Comparison of ENCODE assay signal across 22 mouse cellular contexts in genomic region chr2:30850581-30850980, GRCm38 (mm10). TPM values are rescaled to one million over a fixed set of nuclear protein-coding genes. Genes with fewer than 3 reads are reported as not detected.
DNase-seq lines count a peak whose midpoint lies in the region; ATAC-seq lines count a peak whose summit lies in the region.
"Had no signal": no experiment of that assay in that cellular context is flagged by ENCODE, and none has a peak within 500 bp of the region (broad histone marks: within the 10 kb centered on the region; RNA-seq: fewer than 3 reads in every experiment).

No protein-coding gene starts in this region.

- no peak overlapping the region for H3K27ac ChIP-seq in lung, embryonic 16.5 days (ENCODE audit: low read length)
- no peak overlapping the region for H3K27ac ChIP-seq in embryonic facial prominence, embryonic 11.5 days (replicated peaks; ENCODE audit: low read depth, low read length)
- H3K27ac ChIP-seq in embryonic facial prominence, embryonic 15.5 days (replicated peaks) = peak overlapping the region; percentile 87
- H3K27ac ChIP-seq in limb, embryonic 15.5 days = peak overlapping the region; percentile 76
- H3K27ac ChIP-seq: heart, adult 2 months; hindbrain, embryonic 13.5 days; kidney, postnatal 0 days; neural tube, embryonic 12.5 days had no signal

- H3K9me3 ChIP-seq in lung, embryonic 16.5 days (ENCODE audit: control insufficient read depth, low read length) = no peaks in the 10 kb centered on the region
- H3K9me3 ChIP-seq in embryonic facial prominence, embryonic 11.5 days (replicated peaks; ENCODE audit: control insufficient read depth, low read length) = no peaks in the 10 kb centered on the region
- no peaks in the 10 kb centered on the region for H3K9me3 ChIP-seq in embryonic facial prominence, embryonic 15.5 days (replicated peaks)
- no peaks in the 10 kb centered on the region for H3K9me3 ChIP-seq in limb, embryonic 15.5 days
- H3K9me3 ChIP-seq: hindbrain, embryonic 13.5 days; neural tube, embryonic 12.5 days had no signal

- H3K9ac ChIP-seq in lung, embryonic 16.5 days (ENCODE audit: low read length) = no peak overlapping the region
- H3K9ac ChIP-seq in embryonic facial prominence, embryonic 11.5 days (replicated peaks; ENCODE audit: low read length) = no peak overlapping the region
- no peak overlapping the region for H3K9ac ChIP-seq in embryonic facial prominence, embryonic 15.5 days
- no peak overlapping the region for H3K9ac ChIP-seq in limb, embryonic 15.5 days
- H3K9ac ChIP-seq: hindbrain, embryonic 13.5 days; neural tube, embryonic 12.5 days had no signal

- H3K4me3 ChIP-seq in lung, embryonic 16.5 days (ENCODE audit: low read length) = no peak overlapping the region
- H3K4me3 ChIP-seq in embryonic facial prominence, embryonic 11.5 days (ENCODE audit: low read depth, low read length) = no peak overlapping the region
- H3K4me3 ChIP-seq in embryonic facial prominence, embryonic 15.5 days (replicated peaks) = no peak overlapping the region
- no peak overlapping the region for H3K4me3 ChIP-seq in limb, embryonic 15.5 days
- H3K4me3 ChIP-seq: heart, adult 2 months; hindbrain, embryonic 13.5 days; neural tube, embryonic 12.5 days had no signal

- ATAC-seq in lung, embryonic 16.5 days (ENCODE audit: low read depth) = 0 out of 2 replicates have a peak, but pooled peaks have one; percentile 15
- ATAC-seq in embryonic facial prominence, embryonic 11.5 days (replicated peaks; ENCODE audit: insufficient number of reproducible peaks, low FRiP score, low TSS enrichment, low read depth) = no peak
- no peak for ATAC-seq in embryonic facial prominence, embryonic 15.5 days (ENCODE audit: insufficient number of reproducible peaks, low FRiP score, low TSS enrichment, low read depth)
- no peak for ATAC-seq in limb, embryonic 15.5 days (ENCODE audit: insufficient number of reproducible peaks, low FRiP score, low TSS enrichment, low read depth)
- ATAC-seq in frontal cortex, adult (ENCODE audit: low TSS enrichment) = no peak
- ATAC-seq: forebrain, embryonic 14.5 days had no signal

- H3K4me1 ChIP-seq in lung, embryonic 16.5 days (replicated peaks; ENCODE audit: control insufficient read depth, insufficient read depth, low read length) = peaks cover 18% of the 10 kb centered on the region
- H3K4me1 ChIP-seq in embryonic facial prominence, embryonic 11.5 days (ENCODE audit: control insufficient read depth, insufficient read depth, low read length) = peaks cover 41% of the 10 kb centered on the region
- peaks cover 86% of the 10 kb centered on the region for H3K4me1 ChIP-seq in embryonic facial prominence, embryonic 15.5 days
- peaks cover 76% of the 10 kb centered on the region for H3K4me1 ChIP-seq in limb, embryonic 15.5 days

- H3K4me2 ChIP-seq in lung, embryonic 16.5 days (ENCODE audit: low read depth, low read length) = no peak overlapping the region
- H3K4me2 ChIP-seq in embryonic facial prominence, embryonic 11.5 days (ENCODE audit: low read depth, low read length) = peak overlapping the region; percentile 10; the same call in 1 of the 2 replicates
- 0 out of 2 replicates have a peak overlapping the region, but pooled peaks have one; percentile 3 for H3K4me2 ChIP-seq in embryonic facial prominence, embryonic 15.5 days (replicated peaks)
- H3K4me2 ChIP-seq in limb, embryonic 15.5 days = no peak overlapping the region
- H3K4me2 ChIP-seq: hindbrain, embryonic 13.5 days; neural tube, embryonic 12.5 days had no signal

- H3K27me3 ChIP-seq in lung, embryonic 16.5 days (ENCODE audit: control insufficient read depth, insufficient read depth, low read depth, low read length) = peaks cover 11% of the 10 kb centered on the region
- no peaks in the 10 kb centered on the region for H3K27me3 ChIP-seq in embryonic facial prominence, embryonic 11.5 days (ENCODE audit: control insufficient read depth, insufficient read depth, low read length)
- 0 out of 2 replicates have a peak, but pooled peaks cover 2% of the 10 kb centered on the region for H3K27me3 ChIP-seq in embryonic facial prominence, embryonic 15.5 days
- H3K27me3 ChIP-seq in limb, embryonic 15.5 days = no peaks in the 10 kb centered on the region

- DNase-seq in lung, adult 18-20 months = no peak
- no peak for DNase-seq in embryonic facial prominence, embryonic 11.5 days (ENCODE audit: low spot score)
- DNase-seq in left cerebral cortex, postnatal 14 days (ENCODE audit: low spot score in 2 of 2) = no peak
- DNase-seq: adrenal gland, postnatal 10 days; cerebellum, adult 2 months; cerebellum, postnatal 36 days; embryo, embryonic 11 days; gastrocnemius, postnatal 36 days; heart, adult 2 months; kidney, adult 2 months; liver; midbrain, embryonic 14.5 days; right cerebral cortex, postnatal 14 days had no signal

- H3K36me3 ChIP-seq in lung, embryonic 16.5 days (ENCODE audit: control insufficient read depth, insufficient read depth, low read length) = no peaks in the 10 kb centered on the region
- no peaks in the 10 kb centered on the region for H3K36me3 ChIP-seq in embryonic facial prominence, embryonic 11.5 days (replicated peaks; ENCODE audit: control insufficient read depth, insufficient read depth, low read depth, low read length)
- H3K36me3 ChIP-seq in embryonic facial prominence, embryonic 15.5 days = no peaks in the 10 kb centered on the region
- no peaks in the 10 kb centered on the region for H3K36me3 ChIP-seq in limb, embryonic 15.5 days
- H3K36me3 ChIP-seq: hindbrain, embryonic 13.5 days; neural tube, embryonic 12.5 days had no signal

- intact Hi-C loops in left cerebral cortex, postnatal 14 days (cut with DNase I) = no loop called here

- WGBS in lung, embryonic 16.5 days = 28% methylated on average over 6 of the region's 6 CpGs
- 33% methylated on average over 6 of the region's 6 CpGs for WGBS in embryonic facial prominence, embryonic 11.5 days
- 30% methylated on average over 6 of the region's 6 CpGs for WGBS in embryonic facial prominence, embryonic 15.5 days
- WGBS in limb, embryonic 15.5 days = 23% methylated on average over 6 of the region's 6 CpGs

RNA-seq across cellular contexts. Expression of gene Prrx2, which starts 15.8 kb away (rescaled TPM):
- polyA plus RNA-seq in lung, embryonic 16.5 days (2015; fragmentation: Nextera tagmentation; extraction: Ambion mirVana) = 7.2 and 9.4 TPM in 2 replicates
- polyA plus RNA-seq in embryonic facial prominence, embryonic 11.5 days (2014; fragmentation: Nextera tagmentation; extraction: Ambion mirVana) = 106 and 109 TPM in 2 replicates
- 77.3 and 88.8 TPM in 2 replicates for polyA plus RNA-seq in embryonic facial prominence, embryonic 15.5 days (2015; fragmentation: Nextera tagmentation; extraction: Ambion mirVana)
- polyA plus RNA-seq in limb, embryonic 15.5 days (2015; fragmentation: Nextera tagmentation; extraction: Ambion mirVana) = 47.6 and 65.0 TPM in 2 replicates
- total RNA-seq in left cerebral cortex, postnatal 14 days (2021) = 1 to 10 TPM; 2.3 to 3.3 TPM
- total RNA-seq: megakaryocyte-erythroid progenitor cell, adult 5-6 weeks had no signal

RNA-seq across cellular contexts. Expression of gene Asb6, which starts 20.4 kb away (rescaled TPM):
- 32.7 and 33.5 TPM in 2 replicates for polyA plus RNA-seq in lung, embryonic 16.5 days (2015; fragmentation: Nextera tagmentation; extraction: Ambion mirVana)
- polyA plus RNA-seq in embryonic facial prominence, embryonic 11.5 days (2014; fragmentation: Nextera tagmentation; extraction: Ambion mirVana) = 27.6 and 35.7 TPM in 2 replicates
- 37.8 and 37.9 TPM in 2 replicates for polyA plus RNA-seq in embryonic facial prominence, embryonic 15.5 days (2015; fragmentation: Nextera tagmentation; extraction: Ambion mirVana)
- 32.8 and 34.4 TPM in 2 replicates for polyA plus RNA-seq in limb, embryonic 15.5 days (2015; fragmentation: Nextera tagmentation; extraction: Ambion mirVana)
- 10 to 100 TPM; 30.7 to 35.9 TPM for total RNA-seq in left cerebral cortex, postnatal 14 days (2021)

RNA-seq across cellular contexts. Expression of gene Ntmt1, which starts 43.0 kb away (rescaled TPM):
- 76.4 and 76.6 TPM in 2 replicates for polyA plus RNA-seq in lung, embryonic 16.5 days (2015; fragmentation: Nextera tagmentation; extraction: Ambion mirVana)
- polyA plus RNA-seq in embryonic facial prominence, embryonic 11.5 days (2014; fragmentation: Nextera tagmentation; extraction: Ambion mirVana) = 98.9 and 101 TPM in 2 replicates
- 85.9 and 87.0 TPM in 2 replicates for polyA plus RNA-seq in embryonic facial prominence, embryonic 15.5 days (2015; fragmentation: Nextera tagmentation; extraction: Ambion mirVana)
- polyA plus RNA-seq in limb, embryonic 15.5 days (2015; fragmentation: Nextera tagmentation; extraction: Ambion mirVana) = 86.3 and 89.5 TPM in 2 replicates
- 10 to 100 TPM; 39.6 to 40.7 TPM for total RNA-seq in left cerebral cortex, postnatal 14 days (2021)

RNA-seq across cellular contexts. Expression of gene 1700001O22Rik, which starts 47.1 kb away (rescaled TPM):
- 3.7 and 4.2 TPM in 2 replicates for polyA plus RNA-seq in lung, embryonic 16.5 days (2015; fragmentation: Nextera tagmentation; extraction: Ambion mirVana)
- 1.8 and 3.6 TPM in 2 replicates for polyA plus RNA-seq in embryonic facial prominence, embryonic 11.5 days (2014; fragmentation: Nextera tagmentation; extraction: Ambion mirVana)
- 2.7 and 3.7 TPM in 2 replicates for polyA plus RNA-seq in embryonic facial prominence, embryonic 15.5 days (2015; fragmentation: Nextera tagmentation; extraction: Ambion mirVana)
- polyA plus RNA-seq in limb, embryonic 15.5 days (2015; fragmentation: Nextera tagmentation; extraction: Ambion mirVana) = 2.4 and 3.1 TPM in 2 replicates
- 1 to 10 TPM; 2.4 to 3.6 TPM for total RNA-seq in left cerebral cortex, postnatal 14 days (2021)

Comparison
In these comparisons a context has a peak if more than half of its experiments do, and no peak if none do; other contexts are left out.
1. H3K27ac ChIP-seq: peak in embryonic facial prominence, embryonic 15.5 days (single experiment) and limb, embryonic 15.5 days (single experiment); none in lung, embryonic 16.5 days (single experiment) and embryonic facial prominence, embryonic 11.5 days (single experiment).
2. H3K4me2 ChIP-seq: peak in embryonic facial prominence, embryonic 11.5 days (single experiment) and embryonic facial prominence, embryonic 15.5 days (single experiment); none in lung, embryonic 16.5 days (single experiment) and limb, embryonic 15.5 days (single experiment).